Mouse (Mus musculus) spleen, postnatal 4 days (tissue): ENCODE results near the gene Gm49405.

Experiments
- DNase-seq, 2 experiments: peaks; one replicate each; pipeline ENCODE4 v3.0.0; 2022; ENCODE audit warnings: low spot score in 2 of 2

Gm49405 gene

DNA sequence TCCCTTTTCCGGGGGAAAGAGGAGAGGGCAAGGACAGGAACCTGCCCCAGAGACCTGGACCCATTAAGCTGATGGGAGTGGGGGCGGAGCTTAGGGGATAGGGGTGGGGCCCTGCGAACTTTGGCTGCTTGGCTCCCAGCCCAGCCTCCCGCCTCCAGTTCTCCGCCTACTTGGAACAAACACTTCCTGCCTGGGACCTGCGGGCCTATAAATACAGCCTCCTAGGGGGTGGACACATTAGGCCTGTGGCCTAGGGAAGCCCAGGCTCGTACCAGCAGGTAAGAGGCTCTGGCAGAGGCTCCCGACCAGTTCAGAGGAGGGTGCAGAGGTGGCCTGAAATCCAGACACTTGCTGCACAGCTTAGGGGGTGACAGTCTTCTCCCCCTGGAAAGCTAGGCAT lies 14.1 kb upstream of the Gm49405 start, which contains the start of gene Acy3:
Acy3 (plus strand) TSS at position 237 of the 400 bp plus-strand sequence.
- peak in 1 of 2 experiments; percentile 57 for DNase-seq

DNA sequence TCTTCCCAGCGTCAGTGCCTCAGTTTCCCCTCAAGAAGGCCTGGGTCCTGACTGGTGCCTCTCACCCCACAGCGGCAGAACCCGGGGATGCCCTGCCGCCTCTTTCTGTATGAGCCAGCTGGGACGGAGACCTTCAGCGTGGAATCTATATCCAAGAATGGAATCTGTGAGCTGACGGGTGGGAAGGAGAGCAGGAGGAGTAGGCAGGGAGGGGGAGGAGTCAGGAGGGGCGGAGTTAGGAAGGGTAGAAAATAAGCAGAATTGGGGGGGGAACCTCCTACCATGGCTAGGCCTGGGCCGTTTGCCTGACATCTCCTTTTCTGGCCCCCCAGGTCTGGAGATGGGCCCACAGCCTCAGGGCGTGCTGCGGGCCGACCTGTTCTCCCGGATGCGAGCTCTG lies 12.4 kb upstream of the Gm49405 start:
- no peak for DNase-seq

DNA sequence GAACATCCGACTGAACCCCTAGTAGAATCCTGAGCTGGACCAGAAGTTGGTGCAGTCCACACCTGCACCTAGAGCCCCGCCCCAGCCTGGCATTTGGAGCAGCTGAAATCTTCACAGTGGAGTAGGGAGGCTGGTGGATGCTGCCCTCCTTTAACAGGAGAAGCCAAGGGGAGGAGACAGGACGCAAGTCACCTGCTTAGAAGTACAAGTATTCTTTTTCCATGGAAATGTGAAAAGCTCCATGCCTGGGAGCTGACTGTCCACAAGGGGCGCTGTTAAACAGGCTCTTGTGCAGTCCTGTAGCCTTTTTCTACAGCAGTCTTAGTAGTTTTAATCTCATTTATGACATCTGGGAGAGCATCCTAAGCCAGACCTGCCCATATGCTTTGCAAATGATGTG lies 11.7 kb upstream of the Gm49405 start:
- no peak for DNase-seq

GRCm38 (mm10) chr19:3990804-3991203 lies 9.6 kb upstream of the Gm49405 start:
- DNase-seq: no peak

DNA sequence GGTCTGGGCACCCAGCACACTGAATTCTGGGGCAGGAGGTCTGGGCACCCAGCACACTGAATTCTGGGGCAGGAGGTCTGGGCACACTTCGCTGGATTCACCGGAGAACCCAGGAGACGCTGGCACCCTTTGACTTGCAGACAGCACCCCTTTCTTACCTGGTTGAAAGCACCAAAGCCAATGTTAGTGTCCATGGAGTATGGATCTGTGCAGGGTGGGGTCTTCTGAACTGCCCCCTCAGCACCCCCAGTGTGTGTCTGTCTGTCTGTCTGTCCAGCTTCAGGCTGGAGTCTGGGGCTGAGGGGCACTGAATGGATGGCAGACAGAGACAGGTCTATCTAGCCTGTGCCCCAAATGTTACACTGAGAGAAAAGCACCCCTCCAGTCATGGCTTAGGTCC lies 8.9 kb upstream of the Gm49405 start:
- no peak for DNase-seq

- DNase-seq: no peak
Measured at GRCm38 (mm10) chr19:3991966-3992365, 8.5 kb upstream of the Gm49405 start.

DNA sequence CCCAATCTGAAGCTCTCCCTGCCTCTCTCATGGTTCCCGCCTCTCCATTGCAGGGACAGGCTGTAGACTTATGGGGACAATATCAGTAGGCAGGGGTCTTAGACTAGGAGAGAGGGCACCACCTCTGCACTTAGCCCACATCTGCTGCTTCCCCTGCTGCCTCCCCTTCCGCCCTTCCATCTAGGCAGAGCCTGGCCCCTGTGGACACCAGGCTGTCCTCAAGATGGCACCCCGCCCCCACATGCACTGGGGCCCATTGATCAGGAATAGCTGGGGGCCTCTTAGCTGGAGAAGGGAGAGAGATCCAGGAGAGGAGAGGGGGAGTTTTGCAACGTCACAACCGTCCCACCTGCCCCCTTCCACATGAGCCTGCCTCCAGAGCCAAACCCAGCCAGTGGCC lies 8.0 kb upstream of the Gm49405 start, which contains the start of gene Tbx10:
Tbx10 (plus strand) TSS at position 337 of the 400 bp plus-strand sequence.
- no peak for DNase-seq

GRCm38 (mm10) chr19:3994932-3995331 lies 5.5 kb upstream of the Gm49405 start:
- DNase-seq: no peak

- DNase-seq: no peak
Measured at GRCm38 (mm10) chr19:3995505-3995904, 4.9 kb upstream of the Gm49405 start.

DNA sequence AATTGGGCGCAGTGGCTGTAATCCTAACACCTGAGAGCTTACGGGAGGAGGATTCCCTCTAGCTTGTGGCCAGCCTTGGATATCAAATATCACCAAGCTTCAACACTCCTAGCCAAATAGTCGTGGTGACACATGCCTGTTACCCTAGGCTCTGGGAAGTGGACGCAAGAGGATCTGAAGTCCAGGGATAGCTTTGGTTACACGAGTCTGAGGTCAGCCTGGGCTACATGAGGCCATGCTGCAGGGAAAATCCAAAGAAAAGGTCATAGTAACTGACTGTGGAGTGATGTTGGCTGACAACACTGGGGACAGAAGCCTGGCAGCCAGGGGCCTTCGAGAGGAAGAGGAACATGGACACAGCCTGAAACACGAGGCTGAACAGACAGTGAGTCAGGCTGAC lies 4.3 kb upstream of the Gm49405 start:
- no peak for DNase-seq

- DNase-seq: no peak
Measured at GRCm38 (mm10) chr19:3996747-3997146, 3.7 kb upstream of the Gm49405 start.

GRCm38 (mm10) chr19:3997231-3997630 lies 3.2 kb upstream of the Gm49405 start:
- DNase-seq: no peak

GRCm38 (mm10) chr19:3998335-3998734 lies 2.1 kb upstream of the Gm49405 start:
- no peak for DNase-seq

DNA sequence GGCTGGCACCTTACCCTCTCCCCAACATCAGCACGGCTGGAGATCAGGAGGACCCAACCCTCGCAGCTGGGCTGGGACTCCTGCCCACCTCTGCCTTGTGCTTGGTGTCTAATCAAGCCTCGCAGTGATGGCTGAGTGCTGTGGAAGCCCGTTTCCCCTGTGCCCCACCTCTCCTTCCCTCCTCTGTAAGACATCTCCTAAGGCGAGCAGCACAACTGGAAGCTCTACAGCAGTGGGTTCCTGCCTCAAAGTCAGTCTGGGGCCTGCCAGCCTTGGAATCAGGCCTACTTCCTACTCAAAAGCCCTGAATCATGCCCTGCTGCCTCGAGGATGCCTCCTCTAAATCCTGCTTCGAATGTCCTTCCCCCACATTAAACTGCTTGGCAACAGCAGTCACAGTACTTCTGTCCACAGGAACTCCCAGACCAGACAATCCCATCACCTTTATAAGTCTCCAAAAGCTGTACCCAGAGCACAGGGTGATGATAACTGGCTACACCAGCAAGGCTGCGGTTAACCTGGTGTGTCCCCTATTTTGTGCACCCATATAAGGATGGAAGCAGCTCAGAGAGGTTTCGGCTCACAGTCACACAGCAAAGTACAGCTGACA lies 1.2 kb upstream of the Gm49405 start:
- no peak for DNase-seq

GRCm38 (mm10) chr19:4000949-4001525 lies 611 bp downstream of the Gm49405 start:
- peak in 1 of 2 experiments; percentile 67 for DNase-seq

- peak in 1 of 2 experiments; percentile 64 for DNase-seq
Measured at GRCm38 (mm10) chr19:4001752-4002151, 1.3 kb downstream of the Gm49405 start.

GRCm38 (mm10) chr19:4003112-4003511 lies 2.7 kb downstream of the Gm49405 start, which contains the start of gene Doc2g:
TSS of gene Doc2g (plus strand) at chr19:4003313.
- DNase-seq: no peak

- no peak for DNase-seq
Measured at GRCm38 (mm10) chr19:4003641-4004040, 3.2 kb downstream of the Gm49405 start.

- DNase-seq: no peak
Measured at GRCm38 (mm10) chr19:4004331-4004730, 3.9 kb downstream of the Gm49405 start.

DNA sequence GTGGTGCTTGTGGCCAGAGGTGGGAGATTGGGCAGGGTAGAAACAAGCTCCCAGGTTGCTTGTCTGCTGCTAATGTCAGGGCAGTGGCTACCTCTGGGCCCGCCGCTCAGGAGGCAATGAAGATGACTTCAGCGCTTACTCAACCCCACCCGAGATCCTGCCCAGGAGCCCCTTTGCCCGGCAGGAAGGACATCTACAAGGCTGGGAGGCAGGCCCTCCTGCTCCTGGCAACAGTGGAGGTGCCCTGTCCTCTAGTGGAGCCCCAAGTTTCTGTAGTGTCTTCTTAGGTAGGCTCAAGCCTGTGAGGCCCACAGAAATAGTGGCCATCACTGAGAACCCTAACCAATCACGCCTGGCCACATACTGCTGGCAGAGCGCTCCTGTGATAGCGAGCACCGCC lies 4.7 kb downstream of the Gm49405 start:
- peak in 1 of 2 experiments; percentile 10 for DNase-seq

DNA sequence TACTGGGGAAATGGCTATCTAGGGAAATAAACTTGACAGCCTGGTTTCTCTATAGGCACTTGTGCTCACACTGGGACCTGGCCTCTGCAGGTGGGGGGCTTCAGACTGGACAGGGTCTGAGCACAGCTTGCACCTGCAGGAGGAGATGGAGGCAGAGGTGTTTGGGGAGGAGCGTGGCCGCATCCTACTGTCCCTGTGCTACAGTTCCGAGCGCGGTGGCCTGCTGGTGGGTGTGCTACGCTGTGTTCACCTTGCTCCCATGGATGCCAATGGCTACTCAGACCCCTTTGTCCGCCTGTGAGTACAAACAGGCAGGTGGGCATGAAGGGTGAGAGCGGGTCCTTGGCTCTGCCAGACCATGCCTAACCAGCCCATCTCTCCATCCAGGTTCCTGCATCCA lies 5.5 kb downstream of the Gm49405 start:
- no peak for DNase-seq

DNA sequence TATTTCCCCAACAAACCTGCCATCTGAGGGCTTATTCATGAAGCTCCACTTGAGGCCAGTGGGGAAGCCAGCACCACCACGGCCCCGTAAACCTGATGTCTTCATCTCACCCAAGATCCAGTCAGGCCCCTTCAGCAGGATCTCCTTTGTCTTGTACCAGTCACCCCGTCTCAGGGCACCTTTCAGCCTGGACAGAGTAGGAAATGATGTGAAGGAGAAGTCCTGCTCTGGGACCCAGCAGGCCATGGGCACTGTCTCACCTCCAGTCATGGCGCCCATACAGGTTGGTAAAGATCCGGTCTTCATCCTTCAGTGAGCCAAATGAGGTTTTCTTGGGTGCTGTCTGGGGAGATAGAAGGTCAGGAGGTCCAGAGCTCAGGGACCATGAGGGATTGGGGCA lies 10.7 kb downstream of the Gm49405 start:
- no peak for DNase-seq

GRCm38 (mm10) chr19:4012432-4013022 lies 12.1 kb downstream of the Gm49405 start, which contains the start of gene Ndufv1:
TSS of gene Ndufv1 (minus strand) at chr19:4012806.
- DNase-seq: peak; percentile 93 to 95
